Mouse (Mus musculus): Measurements from ENCODE around the gene Olfr1381.
"Not testable (repeated sequence)": the region's sequence is repeated elsewhere in the genome, so short reads cannot be mapped to it uniquely, and the experiment has no call there.

Olfr1381 gene

GRCm38 (mm10) chr11:49543149-49543548, at the start of gene Olfr1381:
TSS of gene Olfr1381 (plus strand) at chr11:49543449.
- DNase-seq (ENCODE audit: low spot score in 2 of 2), result not testable (repeated sequence)

- no peak for DNase-seq (ENCODE audit: low spot score in 2 of 2)
Measured at GRCm38 (mm10) chr11:49518086-49518485, 25.2 kb upstream of the Olfr1381 start.

GRCm38 (mm10) chr11:49519348-49519747, 23.9 kb upstream of the Olfr1381 start, which contains the start of gene Olfr1383:
TSS of gene Olfr1383 (plus strand) at chr11:49519648.
- no peak for DNase-seq (ENCODE audit: low spot score in 2 of 2)

- DNase-seq (ENCODE audit: low spot score in 2 of 2), result no peak
Measured at GRCm38 (mm10) chr11:49527947-49528346, 15.3 kb upstream of the Olfr1381 start, which contains the start of gene Olfr1382. TSS of gene Olfr1382 (plus strand) at chr11:49528247.

- DNase-seq (ENCODE audit: low spot score in 2 of 2), result no peak
Measured at GRCm38 (mm10) chr11:49532761-49533160, 10.5 kb upstream of the Olfr1381 start.

GRCm38 (mm10) chr11:49536631-49537030, 6.6 kb upstream of the Olfr1381 start:
- DNase-seq (ENCODE audit: low spot score in 2 of 2), result not testable (repeated sequence)

- DNase-seq (ENCODE audit: low spot score in 2 of 2), result not testable (repeated sequence)
Measured at GRCm38 (mm10) chr11:49554033-49554432, 10.8 kb downstream of the Olfr1381 start.

GRCm38 (mm10) chr11:49556578-49556977, 13.3 kb downstream of the Olfr1381 start, which contains the start of gene Olfr1380:
TSS of gene Olfr1380 (plus strand) at chr11:49556878.
- not testable (repeated sequence) for DNase-seq (ENCODE audit: low spot score in 2 of 2)

- DNase-seq (ENCODE audit: low spot score in 2 of 2), result not testable (repeated sequence)
Measured at GRCm38 (mm10) chr11:49575054-49575453, 31.8 kb downstream of the Olfr1381 start.

- DNase-seq (ENCODE audit: low spot score in 2 of 2), result not testable (repeated sequence)
Measured at GRCm38 (mm10) chr11:49580452-49580851, 37.2 kb downstream of the Olfr1381 start.

GRCm38 (mm10) chr11:49590213-49590612, 47.0 kb downstream of the Olfr1381 start:
- DNase-seq (ENCODE audit: low spot score in 2 of 2), result no peak

GRCm38 (mm10) chr11:49597149-49597548, 53.9 kb downstream of the Olfr1381 start:
- not testable (repeated sequence) for DNase-seq (ENCODE audit: low spot score in 2 of 2)

Data from cerebellum, postnatal 4 days (tissue).